26 mouse cellular contexts compared by ENCODE assay signal in the genomic region with DNA sequence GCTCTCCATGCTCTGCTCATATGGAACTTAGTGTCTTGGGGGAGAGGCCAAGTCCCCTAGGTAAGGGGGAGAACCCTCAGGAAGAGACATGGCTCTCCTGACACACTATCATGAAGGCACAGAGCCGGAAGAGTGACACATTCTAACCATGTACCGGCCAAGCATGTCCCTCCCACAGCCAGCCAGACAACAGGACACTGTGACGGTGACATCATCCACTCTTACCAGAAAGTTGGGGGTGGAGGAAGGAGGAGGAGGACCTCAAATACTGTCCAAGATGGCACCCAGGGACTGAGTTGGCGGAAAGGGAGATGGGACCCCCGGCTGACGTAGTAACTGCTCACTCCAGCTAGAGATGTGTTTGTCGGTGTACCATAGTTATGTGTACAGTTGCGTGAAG.
DNase-seq lines count a peak whose midpoint lies in the region; ATAC-seq and TF ChIP-seq lines count a peak whose summit lies in the region.
"Had no signal": no experiment of that assay in that cellular context is flagged by ENCODE, and none has a peak within 500 bp of the region (broad histone marks: within the 10 kb centered on the region; RNA-seq: fewer than 3 reads in every experiment).

No protein-coding gene starts in this region.

- H3K9me3 ChIP-seq in forebrain, embryonic 15.5 days: no peaks in the 10 kb centered on the region
- no peaks in the 10 kb centered on the region for H3K9me3 ChIP-seq in forebrain, embryonic 13.5 days (replicated peaks)
- H3K9me3 ChIP-seq in forebrain, postnatal 0 days (ENCODE audit: low read length): no peaks in the 10 kb centered on the region
- no peaks in the 10 kb centered on the region for H3K9me3 ChIP-seq in forebrain, embryonic 12.5 days
- H3K9me3 ChIP-seq in midbrain, postnatal 0 days (ENCODE audit: low read length): no peaks in the 10 kb centered on the region
- H3K9me3 ChIP-seq: embryonic facial prominence, embryonic 13.5 days; embryonic facial prominence, embryonic 15.5 days had no signal

- no peak overlapping the region for H3K9ac ChIP-seq in forebrain, embryonic 15.5 days (replicated peaks)
- no peak overlapping the region for H3K9ac ChIP-seq in forebrain, embryonic 13.5 days
- no peak overlapping the region for H3K9ac ChIP-seq in forebrain, postnatal 0 days
- H3K9ac ChIP-seq in forebrain, embryonic 12.5 days: no peak overlapping the region
- no peak overlapping the region for H3K9ac ChIP-seq in midbrain, postnatal 0 days (replicated peaks; ENCODE audit: low read length, poor library complexity, severe bottlenecking)
- H3K9ac ChIP-seq: embryonic facial prominence, embryonic 13.5 days; embryonic facial prominence, embryonic 15.5 days had no signal

- ATAC-seq in forebrain, embryonic 15.5 days (replicated peaks): 0 out of 2 replicates have a peak, but pooled peaks have one; percentile 12
- no peak for ATAC-seq in forebrain, embryonic 13.5 days
- ATAC-seq in forebrain, postnatal 0 days: no peak
- no peak for ATAC-seq in forebrain, embryonic 12.5 days (ENCODE audit: low FRiP score)
- no peak for ATAC-seq in midbrain, postnatal 0 days (ENCODE audit: low FRiP score)
- ATAC-seq: activated CD4-positive, CD25-positive, alpha-beta regulatory T cell, adult 4 months; CD4-positive, CD25-positive, alpha-beta regulatory T cell, adult 4 months; Patski had no signal

- WGBS in forebrain, embryonic 15.5 days: 91% methylated on average over 8 of the region's 8 CpGs
- 94% methylated on average over 8 of the region's 8 CpGs for WGBS in forebrain, embryonic 13.5 days
- 92% methylated on average over 8 of the region's 8 CpGs for whole genome bisulfite sequencing in forebrain, postnatal 0 days
- WGBS in forebrain, embryonic 12.5 days: 95% methylated on average over 8 of the region's 8 CpGs
- WGBS in midbrain, postnatal 0 days: 88% methylated on average over 8 of the region's 8 CpGs

- peak overlapping the region; percentile 82; the same call in 1 of the 2 replicates for H3K27ac ChIP-seq in forebrain, embryonic 15.5 days (replicated peaks)
- no peak overlapping the region; the same call in 1 of the 2 replicates for H3K27ac ChIP-seq in forebrain, embryonic 13.5 days
- H3K27ac ChIP-seq in forebrain, postnatal 0 days (ENCODE audit: low read depth, low read length): peak overlapping the region; percentile 55; the same call in 1 of the 2 replicates
- H3K27ac ChIP-seq in forebrain, embryonic 12.5 days: no peak overlapping the region
- no peak overlapping the region for H3K27ac ChIP-seq in midbrain, postnatal 0 days (ENCODE audit: low read depth, low read length)
- H3K27ac ChIP-seq: embryonic facial prominence, embryonic 13.5 days; embryonic facial prominence, embryonic 15.5 days; gastrocnemius, adult 2 months had no signal

- H3K36me3 ChIP-seq in forebrain, embryonic 15.5 days: no peaks in the 10 kb centered on the region
- H3K36me3 ChIP-seq in forebrain, embryonic 13.5 days (ENCODE audit: poor library complexity, severe bottlenecking): no peaks in the 10 kb centered on the region
- H3K36me3 ChIP-seq in forebrain, postnatal 0 days (ENCODE audit: insufficient read depth): no peaks in the 10 kb centered on the region
- H3K36me3 ChIP-seq in forebrain, embryonic 12.5 days (replicated peaks): no peaks in the 10 kb centered on the region
- H3K36me3 ChIP-seq in midbrain, postnatal 0 days (ENCODE audit: insufficient read depth, low read length): no peaks in the 10 kb centered on the region
- H3K36me3 ChIP-seq: embryonic facial prominence, embryonic 13.5 days; embryonic facial prominence, embryonic 15.5 days; G1E had no signal

- no peaks in the 10 kb centered on the region for H3K27me3 ChIP-seq in forebrain, embryonic 15.5 days
- no peaks in the 10 kb centered on the region for H3K27me3 ChIP-seq in forebrain, embryonic 13.5 days
- H3K27me3 ChIP-seq in forebrain, postnatal 0 days (ENCODE audit: insufficient read depth, low read length): no peaks in the 10 kb centered on the region
- no peaks in the 10 kb centered on the region; the same call in 1 of the 2 replicates for H3K27me3 ChIP-seq in forebrain, embryonic 12.5 days
- no peaks in the 10 kb centered on the region for H3K27me3 ChIP-seq in midbrain, postnatal 0 days (ENCODE audit: insufficient read depth, low read length)
- H3K27me3 ChIP-seq: embryonic facial prominence, embryonic 13.5 days; embryonic facial prominence, embryonic 15.5 days had no signal

- H3K4me2 ChIP-seq in forebrain, embryonic 15.5 days (replicated peaks): no peak overlapping the region
- H3K4me2 ChIP-seq in forebrain, embryonic 13.5 days: no peak overlapping the region
- H3K4me2 ChIP-seq in forebrain, postnatal 0 days (ENCODE audit: low read depth): no peak overlapping the region
- no peak overlapping the region for H3K4me2 ChIP-seq in forebrain, embryonic 12.5 days
- no peak overlapping the region for H3K4me2 ChIP-seq in midbrain, postnatal 0 days (ENCODE audit: low read depth, low read length, poor library complexity, severe bottlenecking)
- H3K4me2 ChIP-seq: embryonic facial prominence, embryonic 13.5 days; embryonic facial prominence, embryonic 15.5 days had no signal

- H3K4me1 ChIP-seq in forebrain, embryonic 15.5 days: peaks cover 7% of the 10 kb centered on the region
- no peaks in the 10 kb centered on the region for H3K4me1 ChIP-seq in forebrain, embryonic 13.5 days
- H3K4me1 ChIP-seq in forebrain, postnatal 0 days (ENCODE audit: insufficient read depth): no peaks in the 10 kb centered on the region; the same call in 1 of the 2 replicates
- no peaks in the 10 kb centered on the region for H3K4me1 ChIP-seq in forebrain, embryonic 12.5 days
- H3K4me1 ChIP-seq in midbrain, postnatal 0 days (ENCODE audit: insufficient read depth, low read length): no peaks in the 10 kb centered on the region
- H3K4me1 ChIP-seq: embryonic facial prominence, embryonic 13.5 days; embryonic facial prominence, embryonic 15.5 days had no signal

- no peak overlapping the region for H3K4me3 ChIP-seq in forebrain, embryonic 15.5 days
- no peak overlapping the region for H3K4me3 ChIP-seq in forebrain, embryonic 13.5 days
- no peak overlapping the region for H3K4me3 ChIP-seq in forebrain, postnatal 0 days (ENCODE audit: low read depth, low read length)
- no peak overlapping the region for H3K4me3 ChIP-seq in forebrain, embryonic 12.5 days (replicated peaks)
- H3K4me3 ChIP-seq in midbrain, postnatal 0 days (ENCODE audit: low read depth, low read length): no peak overlapping the region
- H3K4me3 ChIP-seq: embryonic facial prominence, embryonic 13.5 days; embryonic facial prominence, embryonic 15.5 days; erythroblast, embryonic 14.5 days; gastrocnemius, adult 2 months had no signal

- no peak for TF ChIP-seq CTCF in forebrain, postnatal 0 days (IDR thresholded peaks at IDR 0.05; ENCODE audit: low read depth)
- TF ChIP-seq CTCF in midbrain, postnatal 0 days (IDR thresholded peaks at IDR 0.05): no peak

- no peak for DNase-seq in forebrain, postnatal 0 days
- DNase-seq in right cerebral cortex, adult 18-20 months: peak; percentile 34
- no peak for DNase-seq in right cerebral cortex, postnatal 14 days
- peak; percentile 40 for DNase-seq in brain, adult 2 months (ENCODE audit: low read depth, low spot score)
- DNase-seq in midbrain, postnatal 0 days (ENCODE audit: low spot score): no peak
- DNase-seq: adrenal gland, adult 8-10 months; adrenal gland, postnatal 14 days; adrenal gland, postnatal 36 days; B cell, adult 2 months; cerebellum, adult 11 months; cerebellum, adult 18-20 months; cerebellum, adult 8-10 months; cerebellum, adult 9-11 months; cerebellum, postnatal 36 days; embryo, embryonic 11 days; gastrocnemius, adult 2 months had no signal

Comparison
In these comparisons a context has a peak if more than half of its experiments do, and no peak if none do; other contexts are left out.
1. H3K27ac ChIP-seq: peak in forebrain, embryonic 15.5 days (single experiment) and forebrain, postnatal 0 days (single experiment); none in forebrain, embryonic 13.5 days (single experiment), forebrain, embryonic 12.5 days (single experiment) and midbrain, postnatal 0 days (single experiment).
2. DNase-seq: peak in right cerebral cortex, adult 18-20 months (single experiment) and brain, adult 2 months (single experiment); none in forebrain, postnatal 0 days (single experiment), right cerebral cortex, postnatal 14 days (single experiment) and midbrain, postnatal 0 days (single experiment).